Mouse (Mus musculus): Measurements from ENCODE around the gene Elmod3. TPM values are rescaled to one million over a fixed set of nuclear protein-coding genes. Genes with fewer than 3 reads are reported as not detected.

The Elmod3 gene
- total RNA-seq, 2 experiments from 2014 or later: 19.4 to 21.4 TPM

DNA sequence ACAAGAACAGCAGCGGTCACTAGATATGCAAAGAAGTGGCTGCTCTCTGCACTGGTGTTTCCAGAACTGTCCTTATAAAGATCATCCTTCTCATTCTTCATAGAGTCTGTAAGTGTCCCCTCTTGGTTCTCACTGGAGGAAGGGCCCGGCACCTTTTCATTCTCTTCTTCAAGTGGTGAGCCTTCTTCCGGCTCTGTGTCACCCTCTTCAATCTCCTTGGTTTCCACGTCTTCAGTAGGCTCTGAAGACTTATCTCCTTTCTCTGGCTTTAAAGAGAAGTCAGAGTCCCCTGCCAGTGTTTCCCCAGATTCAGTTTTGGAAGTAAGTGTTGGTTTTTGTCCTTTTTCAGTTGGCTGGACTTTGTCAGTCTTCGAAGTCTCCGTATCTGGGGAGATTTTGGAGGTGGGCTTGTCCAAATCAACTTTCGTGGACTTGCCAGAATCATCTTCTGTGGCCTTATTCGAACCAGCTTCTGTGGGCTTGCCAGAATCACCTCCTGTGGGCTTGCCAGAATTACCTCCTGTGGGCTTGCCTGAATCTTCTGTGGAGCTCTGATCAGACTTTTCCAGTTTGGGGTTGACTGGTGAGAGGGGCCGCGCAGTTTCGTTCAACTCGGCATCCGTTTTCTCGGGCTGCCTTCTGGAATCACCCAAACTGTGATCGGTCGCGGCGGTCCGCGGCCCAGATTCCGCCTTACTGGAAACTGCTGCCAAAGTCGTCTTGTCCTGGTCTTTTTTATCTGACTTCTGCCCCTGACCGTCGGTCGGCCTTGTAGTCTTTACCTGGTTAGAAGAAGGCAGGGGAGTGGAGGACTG is 17.6 kb upstream of the Elmod3 start:
- DNase-seq (ENCODE audit: low spot score in 2 of 2): no peak

DNA sequence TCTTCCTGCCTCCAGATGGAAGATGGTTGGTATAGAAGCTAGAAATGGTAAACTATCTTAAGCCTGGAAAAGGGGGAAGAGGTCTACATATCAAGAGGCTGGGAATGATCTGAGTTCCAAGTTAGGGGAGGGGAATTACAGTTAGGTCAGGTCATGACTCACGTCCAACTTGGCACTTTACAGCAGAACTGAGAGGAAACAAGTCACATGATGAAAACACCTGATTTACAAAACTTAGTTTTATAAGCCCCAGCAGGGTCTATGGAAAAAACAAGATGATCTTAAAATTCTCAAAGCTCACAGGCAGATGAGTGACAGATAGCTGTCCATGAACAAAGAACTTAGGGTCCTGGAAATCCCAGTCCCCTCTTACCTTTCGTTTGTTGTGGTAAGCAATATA is 16.9 kb upstream of the Elmod3 start:
- DNase-seq (ENCODE audit: low spot score in 2 of 2): no peak

GRCm38 (mm10) chr6:72610261-72610660 is 12.0 kb upstream of the Elmod3 start:
- DNase-seq (ENCODE audit: low spot score in 2 of 2): no peak

DNA sequence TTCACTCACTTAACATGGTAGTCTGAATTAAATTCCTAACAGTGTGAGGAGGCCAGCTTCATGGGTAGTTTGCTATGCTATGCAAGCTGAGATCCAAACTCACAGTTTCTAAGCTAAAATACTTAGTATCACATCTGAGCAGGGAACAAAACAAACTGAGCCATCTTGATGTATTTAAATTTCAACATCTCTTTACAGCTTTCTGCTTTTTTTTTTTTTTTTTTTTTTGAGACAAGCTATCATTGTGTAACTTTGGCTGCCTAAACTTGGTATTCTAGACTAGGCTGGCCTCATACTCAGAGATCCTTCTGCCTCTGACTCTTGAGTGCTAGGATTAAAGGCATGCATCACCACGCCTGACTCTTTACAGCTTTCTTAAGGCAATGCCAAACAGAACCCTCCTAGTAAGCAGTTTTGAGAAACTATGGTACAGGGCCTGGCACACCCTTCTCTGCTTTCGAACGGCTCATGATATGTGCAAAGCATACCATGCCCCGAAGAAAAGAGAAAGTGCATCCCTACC is 10.5 kb upstream of the Elmod3 start:
- DNase-seq (ENCODE audit: low spot score in 2 of 2): no peak

- no peak for DNase-seq (ENCODE audit: low spot score in 2 of 2)
These were observed 9.5 kb upstream of the Elmod3 start for GRCm38 (mm10) chr6:72607676-72608075.

GRCm38 (mm10) chr6:72607060-72607459 is 8.8 kb upstream of the Elmod3 start:
- DNase-seq (ENCODE audit: low spot score in 2 of 2): no peak

DNA sequence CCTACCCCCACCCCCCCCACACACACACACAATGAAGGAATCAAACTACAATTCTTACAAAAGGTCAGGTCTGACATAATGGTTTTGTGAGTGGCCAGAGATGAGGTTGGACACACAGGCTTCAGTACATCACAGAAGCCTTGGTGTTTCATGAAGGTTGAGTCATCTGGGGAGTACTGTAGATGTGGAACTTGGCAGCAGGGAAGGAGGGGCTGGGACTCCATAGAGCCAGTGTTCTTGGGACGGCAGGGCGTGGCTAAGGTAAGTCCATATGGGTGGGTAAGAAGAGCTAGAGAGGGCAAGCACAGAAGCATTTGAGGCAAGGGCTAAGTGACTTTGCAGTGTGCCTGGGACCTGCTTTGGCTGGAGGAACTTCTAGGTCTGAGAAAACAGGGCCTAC is 5.9 kb upstream of the Elmod3 start:
- DNase-seq (ENCODE audit: low spot score in 2 of 2): no peak

- peak; percentile 77 to 84 for DNase-seq (ENCODE audit: low spot score in 2 of 2)
These were observed 3.5 kb upstream of the Elmod3 start for GRCm38 (mm10) chr6:72601732-72602131.

DNA sequence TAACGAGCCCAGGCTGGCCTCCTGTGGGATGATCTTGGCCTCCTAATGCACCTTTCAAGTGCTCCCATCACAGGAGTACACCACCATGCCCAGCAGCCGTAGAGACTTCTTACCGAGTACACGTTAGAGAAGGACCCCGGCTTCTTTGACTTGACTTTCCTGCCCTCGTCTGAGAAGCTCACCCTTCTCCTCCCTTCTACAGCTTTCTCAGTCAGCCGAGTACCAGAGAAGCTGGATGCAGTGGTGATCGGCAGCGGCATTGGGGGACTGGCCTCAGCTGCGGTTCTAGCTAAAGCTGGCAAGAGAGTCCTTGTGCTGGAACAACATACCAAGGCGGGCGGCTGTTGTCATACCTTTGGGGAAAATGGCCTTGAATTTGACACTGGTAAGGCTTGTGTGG is 2.6 kb upstream of the Elmod3 start:
- DNase-seq (ENCODE audit: low spot score in 2 of 2): no peak

GRCm38 (mm10) chr6:72600216-72600615 is 2.0 kb upstream of the Elmod3 start:
- DNase-seq (ENCODE audit: low spot score in 2 of 2): no peak

DNA sequence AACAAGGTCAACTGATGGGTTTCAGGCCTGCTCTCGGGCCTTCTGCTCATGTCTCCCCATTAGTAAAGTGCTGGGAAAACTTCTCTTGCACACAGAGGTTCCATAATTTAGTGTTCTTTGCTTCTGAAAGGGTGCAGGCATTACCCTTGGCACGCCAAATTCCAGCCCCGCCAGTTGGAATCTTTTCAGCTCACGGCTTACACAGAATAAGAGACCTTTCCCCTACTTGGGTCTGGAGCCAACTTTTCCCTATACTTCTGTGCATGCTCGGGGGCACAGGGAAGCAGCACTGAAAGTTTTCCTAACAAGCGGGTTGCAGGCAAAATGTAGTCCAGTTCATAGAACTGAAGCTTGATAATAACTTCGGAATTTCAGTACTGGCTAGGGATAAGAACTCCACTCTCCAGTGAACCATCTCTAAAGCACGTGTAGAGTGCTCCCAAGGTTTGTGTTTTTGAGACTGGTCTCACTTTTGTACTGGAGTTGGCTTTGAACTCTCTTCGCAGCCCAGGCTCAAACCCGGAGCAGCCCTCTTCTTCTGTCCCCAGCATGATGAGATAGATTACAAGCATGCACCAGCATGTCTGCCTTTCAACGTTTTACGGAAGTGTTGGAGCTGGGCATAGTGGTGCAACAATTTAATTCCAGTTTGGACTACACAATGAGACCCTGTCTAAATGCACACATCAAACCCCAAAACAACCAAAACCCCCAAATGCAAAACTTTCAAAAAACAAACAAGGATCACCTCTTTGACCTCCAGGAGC is 761 bp upstream of the Elmod3 start:
- peak in 1 of 2 experiments; percentile 64 for DNase-seq (ENCODE audit: low spot score in 2 of 2)

- DNase-seq (ENCODE audit: low spot score in 2 of 2): peak; percentile 15 to 48
These were observed 934 bp downstream of the Elmod3 start for GRCm38 (mm10) chr6:72597083-72597874.

DNA sequence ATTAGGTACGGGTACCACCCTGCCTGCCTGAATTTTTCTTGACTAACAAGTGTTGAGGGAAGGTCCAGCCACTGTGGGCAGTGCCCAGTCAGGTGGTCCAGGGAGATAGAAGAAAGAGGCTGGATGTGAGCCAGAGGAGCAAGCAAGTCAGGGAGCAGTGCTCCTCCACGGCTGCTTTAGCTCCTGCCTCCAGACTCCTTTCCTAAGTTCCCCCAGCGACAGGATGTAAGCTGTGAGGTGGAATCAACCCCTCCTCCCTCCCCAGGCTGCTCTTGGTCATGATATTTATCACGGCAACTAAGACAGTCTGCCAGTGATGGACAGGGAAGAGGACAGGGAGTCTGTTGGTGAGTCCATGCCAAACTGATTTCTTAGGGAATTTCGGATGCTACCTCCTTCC is 4.3 kb downstream of the Elmod3 start:
- no peak for DNase-seq (ENCODE audit: low spot score in 2 of 2)

- peak; percentile 34 to 55 for DNase-seq (ENCODE audit: low spot score in 2 of 2)
These were observed 5.0 kb downstream of the Elmod3 start for GRCm38 (mm10) chr6:72593011-72593803.

GRCm38 (mm10) chr6:72590111-72590510 is 8.1 kb downstream of the Elmod3 start:
- no peak for DNase-seq (ENCODE audit: low spot score in 2 of 2)

- no peak for DNase-seq (ENCODE audit: low spot score in 2 of 2)
These were observed 9.9 kb downstream of the Elmod3 start for GRCm38 (mm10) chr6:72588307-72588706.

GRCm38 (mm10) chr6:72586701-72587100 is 11.5 kb downstream of the Elmod3 start:
- no peak for DNase-seq (ENCODE audit: low spot score in 2 of 2)

GRCm38 (mm10) chr6:72584154-72584553 is 14.1 kb downstream of the Elmod3 start:
- DNase-seq (ENCODE audit: low spot score in 2 of 2): no peak

DNA sequence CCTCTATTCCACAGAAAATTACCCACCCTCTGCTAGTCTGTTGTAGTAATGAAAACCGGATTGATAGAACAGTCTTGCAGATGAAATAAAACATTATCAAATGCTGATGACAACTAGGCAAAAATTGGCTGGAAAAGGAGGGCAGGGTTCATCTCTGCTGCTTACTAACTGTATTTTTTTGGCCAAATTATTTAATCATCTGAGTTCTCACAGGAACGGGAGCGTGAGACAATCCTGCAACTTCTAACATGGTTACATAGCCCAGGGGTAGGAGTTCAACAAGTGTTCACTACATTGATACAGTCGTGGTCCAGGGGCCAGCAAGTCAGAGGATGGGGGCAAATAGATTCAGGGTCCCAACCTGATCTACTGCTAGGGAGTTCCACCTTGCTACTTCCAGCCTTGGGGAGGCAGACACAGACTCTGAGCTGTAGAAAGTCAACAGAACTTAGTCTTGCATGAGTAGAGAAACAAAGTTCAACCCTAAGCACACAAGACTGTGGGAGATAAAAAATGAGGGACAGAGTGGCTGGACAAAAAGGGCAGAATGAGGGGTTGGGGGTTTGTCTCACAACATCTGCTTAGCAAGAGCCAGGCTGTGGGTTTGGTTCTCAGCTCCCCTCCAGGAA is 14.9 kb downstream of the Elmod3 start:
- DNase-seq (ENCODE audit: low spot score in 2 of 2): no peak

Measured in layer of hippocampus, postnatal 14 days (tissue).